In genomic region chr12:110854786-110855737, GRCm38 (mm10) we compare ENCODE assay signal across 16 mouse cellular contexts. TPM values are rescaled to one million over a fixed set of nuclear protein-coding genes. Genes with fewer than 3 reads are reported as not detected.
A peak's percentile ranks its signal among the peaks of the same experiment; 100 is the strongest.
DNase-seq lines count a peak whose midpoint lies in the region; ATAC-seq and TF ChIP-seq lines count a peak whose summit lies in the region.
"Had no signal": no experiment of that assay in that cellular context is flagged by ENCODE, and none has a peak within 500 bp of the region (broad histone marks: within the 10 kb centered on the region; RNA-seq: fewer than 3 reads in every experiment).

No protein-coding gene starts in this region.

- peak overlapping the region; percentile 5; the same call in 1 of the 2 replicates for H3K27ac ChIP-seq in thymus, adult 2 months (ENCODE audit: control insufficient read depth, insufficient read depth, low read length)
- H3K27ac ChIP-seq in limb, embryonic 15.5 days: peak overlapping the region; percentile 64
- H3K27ac ChIP-seq: hindbrain, embryonic 10.5 days; midbrain, embryonic 10.5 days had no signal

- intact Hi-C loops in heart, postnatal 36 days (cut with DNase I): no loop called here

- no peaks in the 10 kb centered on the region for H3K9me3 ChIP-seq in limb, embryonic 15.5 days
- H3K9me3 ChIP-seq: hindbrain, embryonic 10.5 days; midbrain, embryonic 10.5 days had no signal

- H3K4me3 ChIP-seq in thymus, adult 2 months (ENCODE audit: control insufficient read depth, insufficient read depth, low read length): peak overlapping the region; percentile 17
- H3K4me3 ChIP-seq in limb, embryonic 15.5 days: no peak overlapping the region
- H3K4me3 ChIP-seq: hindbrain, embryonic 10.5 days; midbrain, embryonic 10.5 days; myocyte had no signal

- 0 out of 2 replicates have a peak, but pooled peaks have one; percentile 8 for TF ChIP-seq POLR2A in thymus, adult 2 months (IDR thresholded peaks at IDR 0.05; ENCODE audit: control insufficient read depth, extremely low read depth, insufficient read depth, low read length, poor library complexity)

- H3K9ac ChIP-seq in limb, embryonic 15.5 days: no peak overlapping the region
- H3K9ac ChIP-seq: lung, embryonic 14.5 days had no signal

- no peaks in the 10 kb centered on the region for H3K27me3 ChIP-seq in thymus, adult 2 months (ENCODE audit: control insufficient read depth, insufficient read depth, low read length)
- no peaks in the 10 kb centered on the region for H3K27me3 ChIP-seq in limb, embryonic 15.5 days
- H3K27me3 ChIP-seq: Patski had no signal

- TF ChIP-seq CTCF in thymus, adult 2 months (IDR thresholded peaks at IDR 0.05; ENCODE audit: borderline replicate concordance, control insufficient read depth, extremely low read depth, insufficient read depth, low read length, poor library complexity): no peak

- WGBS in thymus, adult 2 months: 48% methylated on average over 32 of the region's 32 CpGs
- 79% methylated on average over 32 of the region's 32 CpGs for WGBS in limb, embryonic 15.5 days

- peak; percentile 9 for DNase-seq in cerebellum, adult 9-10 months
- no peak for DNase-seq in cerebellum, adult 9-11 months
- DNase-seq in thymus, adult 2 months: no peak
- no peak for DNase-seq in thymus, postnatal 0 days (ENCODE audit: low spot score)
- DNase-seq in kidney, adult 18-20 months: no peak
- no peak for DNase-seq in kidney, adult 8-10 months
- DNase-seq in heart, postnatal 36 days: no peak
- DNase-seq: adrenal gland, adult 8-10 months; lung, embryonic 14.5 days had no signal

- H3K4me2 ChIP-seq in limb, embryonic 15.5 days: no peak overlapping the region
- H3K4me2 ChIP-seq: heart, embryonic 11.5 days; lung, embryonic 14.5 days had no signal

- H3K4me1 ChIP-seq in thymus, adult 2 months (replicated peaks; ENCODE audit: control insufficient read depth, insufficient read depth, low read length): peaks cover 31% of the 10 kb centered on the region
- peaks cover 18% of the 10 kb centered on the region for H3K4me1 ChIP-seq in limb, embryonic 15.5 days

- no peak for ATAC-seq in limb, embryonic 15.5 days (ENCODE audit: insufficient number of reproducible peaks, low FRiP score, low TSS enrichment, low read depth)
- ATAC-seq: intestine, embryonic 16.5 days; Patski had no signal

- H3K36me3 ChIP-seq in thymus, adult 2 months (ENCODE audit: control insufficient read depth, insufficient read depth, low read length): no peaks in the 10 kb centered on the region
- peaks cover 38% of the 10 kb centered on the region for H3K36me3 ChIP-seq in limb, embryonic 15.5 days

RNA-seq across cellular contexts. Expression of gene Zfp839, which starts 5.0 kb away (rescaled TPM):
- polyA plus RNA-seq in thymus, adult 2 months (2012; rRNA removed): 4.2 and 5.5 TPM in 2 replicates
- polyA plus RNA-seq in thymus, postnatal 0 days (2015; fragmentation: Nextera tagmentation; extraction: Ambion mirVana): 1.6 and 3.1 TPM in 2 replicates
- polyA plus RNA-seq in limb, embryonic 15.5 days (2015; fragmentation: Nextera tagmentation; extraction: Ambion mirVana): 6.5 and 8.8 TPM in 2 replicates
- total RNA-seq in heart, postnatal 36 days (2021): 10 to 100 TPM; 11.1 to 11.7 TPM

RNA-seq across cellular contexts. Expression of gene Mok, which starts 14.3 kb away (rescaled TPM):
- polyA plus RNA-seq in thymus, adult 2 months (2012; rRNA removed): 0.65 and 1.4 TPM in 2 replicates
- 1.4 and 1.7 TPM in 2 replicates for polyA plus RNA-seq in thymus, postnatal 0 days (2015; fragmentation: Nextera tagmentation; extraction: Ambion mirVana)
- 3.6 and 4.3 TPM in 2 replicates for polyA plus RNA-seq in limb, embryonic 15.5 days (2015; fragmentation: Nextera tagmentation; extraction: Ambion mirVana)
- 1 to 10 TPM in 1 of 2 experiments, under 1 TPM in 1; 0.75 to 1.1 TPM for total RNA-seq in heart, postnatal 36 days (2021)

RNA-seq across cellular contexts. Expression of gene Cinp, which starts 33.9 kb away (rescaled TPM):
- polyA plus RNA-seq in thymus, adult 2 months (2012; rRNA removed): 52.0 and 53.7 TPM in 2 replicates
- 70.0 and 71.9 TPM in 2 replicates for polyA plus RNA-seq in thymus, postnatal 0 days (2015; fragmentation: Nextera tagmentation; extraction: Ambion mirVana)
- polyA plus RNA-seq in limb, embryonic 15.5 days (2015; fragmentation: Nextera tagmentation; extraction: Ambion mirVana): 74.8 and 76.2 TPM in 2 replicates
- total RNA-seq in heart, postnatal 36 days (2021): 10 to 100 TPM; 34.2 to 34.8 TPM

RNA-seq across cellular contexts. Expression of gene Tecpr2, which starts 34.0 kb away (rescaled TPM):
- polyA plus RNA-seq in thymus, adult 2 months (2012; rRNA removed): 9.3 and 9.6 TPM in 2 replicates
- polyA plus RNA-seq in thymus, postnatal 0 days (2015; fragmentation: Nextera tagmentation; extraction: Ambion mirVana): 1.6 and 1.8 TPM in 2 replicates
- polyA plus RNA-seq in limb, embryonic 15.5 days (2015; fragmentation: Nextera tagmentation; extraction: Ambion mirVana): 3.2 and 3.8 TPM in 2 replicates
- total RNA-seq in heart, postnatal 36 days (2021): 1 to 10 TPM; 5.1 to 5.6 TPM
